Mouse (Mus musculus) kidney, adult 8-10 months (tissue): ENCODE results near the gene Gnas.

Experiments
- DNase-seq, 2 experiments: peaks; one replicate each; pipeline ENCODE4 v3.0.0; 2022

The Gnas gene

DNA sequence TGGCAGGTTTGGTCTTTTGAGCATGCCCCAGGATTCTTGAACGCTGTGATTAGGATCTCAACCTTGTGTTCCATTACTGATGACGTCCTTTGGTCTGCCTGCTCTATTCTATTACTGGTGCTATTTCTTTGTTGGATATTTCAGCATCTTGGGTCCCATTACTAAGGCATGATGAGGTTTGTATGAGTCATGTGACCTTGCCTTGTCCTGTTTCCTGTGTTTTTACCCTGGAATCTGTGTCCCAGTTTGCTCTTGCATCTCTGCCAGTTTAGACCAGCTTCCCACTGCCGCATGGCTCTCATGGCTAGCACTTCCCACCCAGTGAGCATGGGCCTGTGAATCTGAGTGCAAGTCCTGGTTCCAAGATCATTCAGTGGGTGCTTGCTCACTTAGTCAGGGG, 107.8 kb downstream of the Gnas start:
- no peak for DNase-seq

DNA sequence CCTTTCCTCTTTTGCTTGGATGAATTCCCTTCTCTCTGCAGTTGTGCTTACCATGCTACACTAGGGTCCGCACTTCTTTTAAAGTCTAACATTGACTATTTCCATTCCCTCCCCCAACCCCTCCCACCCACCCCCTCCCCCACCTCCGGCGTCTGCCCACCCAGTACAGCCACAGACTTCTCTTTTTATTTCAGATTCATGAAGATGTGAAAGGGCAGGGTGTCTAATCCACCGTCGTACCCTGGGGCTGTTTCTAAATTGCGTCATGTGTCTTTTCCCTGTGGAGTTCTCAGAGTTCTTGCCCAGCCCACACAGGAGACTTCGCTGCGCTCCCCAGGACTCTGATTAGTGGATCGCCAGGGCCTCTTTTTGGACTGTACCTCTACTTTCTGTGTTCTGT, 108.4 kb downstream of the Gnas start:
- DNase-seq: no peak

GRCm38 (mm10) chr2:174393383-174393782, 109.3 kb downstream of the Gnas start:
- DNase-seq: no peak
